Mouse (Mus musculus) liver, embryonic 12.5 days (tissue): ENCODE measurements at regions not wholly inside any gene's neighbourhood (a gene's known extent, or its start where the extent isn't known, plus 50 kb on each side); places are given as distances from the start of the nearest gene placed in this dataset.

Source experiments
- ATAC-seq: fragments of 200-750 bp; cut with Nextera tagmentation; 2 replicates; pipeline ENCODE4 v1.8.0; 2017; ENCODE audit warnings: moderate number of reproducible peaks, mild to moderate bottlenecking, moderate library complexity
- H3K27ac ChIP-seq: fragments of 300-500 bp; sonication (generic); 2 replicates; pipeline ENCODE4 v1.5.1; 2016; ENCODE audit warnings: mild to moderate bottlenecking
- H3K27me3 ChIP-seq: fragments of 300-500 bp; sonication (generic); replicated peaks from 2 replicates; pipeline ENCODE4 v1.6.1; 2016; ENCODE audit warnings: mild to moderate bottlenecking, moderate library complexity
- H3K36me3 ChIP-seq: fragments of 300-500 bp; sonication (generic); 2 replicates; pipeline ENCODE4 v1.6.1; 2016; ENCODE audit warnings: mild to moderate bottlenecking, moderate library complexity
- H3K4me1 ChIP-seq: fragments of 300-500 bp; sonication (generic); 2 replicates; pipeline ENCODE4 v1.6.1; 2016
- H3K4me2 ChIP-seq: fragments of 300-500 bp; sonication (generic); 2 replicates; pipeline ENCODE4 v1.6.1; 2016; ENCODE audit warnings: mild to moderate bottlenecking, moderate library complexity
- H3K4me3 ChIP-seq: fragments of 300-500 bp; sonication (generic); 2 replicates; pipeline ENCODE4 v1.5.1; 2016; ENCODE audit warnings: mild to moderate bottlenecking, moderate library complexity
- H3K9ac ChIP-seq: fragments of 300-500 bp; sonication (generic); 2 replicates; pipeline ENCODE4 v1.6.1; 2016; ENCODE audit warnings: mild to moderate bottlenecking, moderate library complexity
- H3K9me3 ChIP-seq: fragments of 300-500 bp; sonication (generic); replicated peaks from 2 replicates; pipeline ENCODE4 v1.6.1; 2016; ENCODE audit warnings: mild to moderate bottlenecking, moderate library complexity
- WGBS: fragments of 180-500 bp; shearing (Covaris S2); methylation state at CpG from one replicate; pipeline ENCODE4 v1.1.7; 2016; ENCODE audit not compliant: insufficient replicate concordance; 5-methylcytosine and 5-hydroxymethylcytosine counted together

- no peaks in the 10 kb centered on the region for H3K9me3 ChIP-seq
- H3K36me3 ChIP-seq, result no peaks in the 10 kb centered on the region
- H3K27me3 ChIP-seq, result peaks cover 37% of the 10 kb centered on the region
- H3K4me1 ChIP-seq, result peaks cover 16% of the 10 kb centered on the region
- no peak overlapping the region for H3K9ac ChIP-seq
- no peak overlapping the region for H3K4me3 ChIP-seq
- H3K27ac ChIP-seq, result no peak overlapping the region
- no peak for ATAC-seq
- WGBS, result 28% methylated on average over 10 of the region's 10 CpGs
- no peak overlapping the region for H3K4me2 ChIP-seq
These were observed 181.8 kb upstream of the Hes1 start for GRCm38 (mm10) chr16:29882226-29882972.

GRCm38 (mm10) chr16:29883252-29883992 is 180.8 kb upstream of the Hes1 start:
- ATAC-seq, result no peak
- Histone ChIP-seq H3K27ac (no peak overlapping the region), H3K4me2 (no peak overlapping the region), H3K9me3 (no peaks in the 10 kb centered on the region), H3K27me3 (peaks cover 36% of the 10 kb centered on the region), H3K9ac (no peak overlapping the region), H3K4me1 (peaks cover 18% of the 10 kb centered on the region), H3K36me3 (no peaks in the 10 kb centered on the region), H3K4me3 (no peak overlapping the region)
- 52% methylated on average over 10 of the region's 10 CpGs for WGBS

- Histone ChIP-seq H3K9me3 (no peaks in the 10 kb centered on the region), H3K4me3 (no peak overlapping the region), H3K36me3 (no peaks in the 10 kb centered on the region), H3K4me1 (peaks cover 20% of the 10 kb centered on the region), H3K27ac (no peak overlapping the region), H3K4me2 (no peak overlapping the region), H3K27me3 (peaks cover 21% of the 10 kb centered on the region), H3K9ac (no peak overlapping the region)
- WGBS, result 52% methylated on average over 4 of the region's 4 CpGs
- no peak for ATAC-seq
These were observed 179.3 kb upstream of the Hes1 start for GRCm38 (mm10) chr16:29884899-29885298.

- no peak overlapping the region for H3K4me3 ChIP-seq
- 57% methylated on average over 4 of the region's 4 CpGs for WGBS
- H3K4me1 ChIP-seq, result peaks cover 31% of the 10 kb centered on the region
- H3K9me3 ChIP-seq, result no peaks in the 10 kb centered on the region
- H3K9ac ChIP-seq, result no peak overlapping the region
- no peak overlapping the region for H3K4me2 ChIP-seq
- peaks cover 13% of the 10 kb centered on the region for H3K27me3 ChIP-seq
- ATAC-seq, result no peak
- no peaks in the 10 kb centered on the region for H3K36me3 ChIP-seq
- H3K27ac ChIP-seq, result no peak overlapping the region
These were observed 177.4 kb upstream of the Hes1 start for GRCm38 (mm10) chr16:29886755-29887154.

GRCm38 (mm10) chr16:29889346-29889745 is 174.8 kb upstream of the Hes1 start:
- H3K4me2 ChIP-seq, result no peak overlapping the region
- H3K36me3 ChIP-seq, result no peaks in the 10 kb centered on the region
- H3K4me1 ChIP-seq, result peaks cover 25% of the 10 kb centered on the region
- no peak for ATAC-seq
- no peak overlapping the region for H3K27ac ChIP-seq
- H3K9me3 ChIP-seq, result no peaks in the 10 kb centered on the region
- no peak overlapping the region for H3K4me3 ChIP-seq
- no peak overlapping the region for H3K9ac ChIP-seq
- H3K27me3 ChIP-seq, result peaks cover 27% of the 10 kb centered on the region
- 42% methylated on average over 4 of the region's 4 CpGs for WGBS

GRCm38 (mm10) chr16:29891472-29891871 is 172.7 kb upstream of the Hes1 start:
- Histone ChIP-seq H3K36me3 (no peaks in the 10 kb centered on the region), H3K4me1 (peaks cover 19% of the 10 kb centered on the region), H3K27me3 (peaks cover 23% of the 10 kb centered on the region), H3K27ac (no peak overlapping the region), H3K4me2 (no peak overlapping the region), H3K4me3 (no peak overlapping the region), H3K9ac (no peak overlapping the region), H3K9me3 (no peaks in the 10 kb centered on the region)
- 18% methylated on average over 7 of the region's 7 CpGs for WGBS
- peak; percentile 44; the same call in 1 of the 2 replicates for ATAC-seq

- no peak for ATAC-seq
- H3K9me3 ChIP-seq, result no peaks in the 10 kb centered on the region
- no peaks in the 10 kb centered on the region for H3K36me3 ChIP-seq
- no peak overlapping the region for H3K4me2 ChIP-seq
- H3K27ac ChIP-seq, result no peak overlapping the region
- no peak overlapping the region for H3K9ac ChIP-seq
- H3K27me3 ChIP-seq, result peaks cover 20% of the 10 kb centered on the region
- 47% methylated on average over 21 of the region's 21 CpGs for WGBS
- H3K4me3 ChIP-seq, result no peak overlapping the region
- H3K4me1 ChIP-seq, result peaks cover 15% of the 10 kb centered on the region
These were observed 170.0 kb upstream of the Hes1 start for GRCm38 (mm10) chr16:29893871-29894828.

- peaks cover 20% of the 10 kb centered on the region for H3K27me3 ChIP-seq
- H3K9me3 ChIP-seq, result no peaks in the 10 kb centered on the region
- no peaks in the 10 kb centered on the region for H3K36me3 ChIP-seq
- H3K4me2 ChIP-seq, result no peak overlapping the region
- H3K27ac ChIP-seq, result no peak overlapping the region
- no peak overlapping the region for H3K4me3 ChIP-seq
- no peak overlapping the region for H3K9ac ChIP-seq
- WGBS, result 66% methylated on average over 4 of the region's 4 CpGs
- peaks cover 8% of the 10 kb centered on the region for H3K4me1 ChIP-seq
- ATAC-seq, result no peak
These were observed 167.8 kb upstream of the Hes1 start for GRCm38 (mm10) chr16:29896393-29896792.

- Histone ChIP-seq H3K4me1 (no peaks in the 10 kb centered on the region), H3K27me3 (peaks cover 30% of the 10 kb centered on the region; the same call in 1 of the 2 replicates), H3K9ac (no peak overlapping the region), H3K27ac (no peak overlapping the region), H3K4me3 (no peak overlapping the region), H3K4me2 (no peak overlapping the region), H3K36me3 (no peaks in the 10 kb centered on the region), H3K9me3 (no peaks in the 10 kb centered on the region)
- WGBS, result 45% methylated on average over 8 of the region's 8 CpGs
- ATAC-seq, result no peak
These were observed 160.7 kb upstream of the Hes1 start for GRCm38 (mm10) chr16:29903510-29903909.

- no peak for ATAC-seq
- Histone ChIP-seq H3K9ac (no peak overlapping the region), H3K4me2 (no peak overlapping the region), H3K9me3 (no peaks in the 10 kb centered on the region), H3K27me3 (peaks cover 30% of the 10 kb centered on the region; the same call in 1 of the 2 replicates), H3K4me1 (no peaks in the 10 kb centered on the region), H3K27ac (no peak overlapping the region), H3K4me3 (no peak overlapping the region), H3K36me3 (no peaks in the 10 kb centered on the region)
- 73% methylated on average over 9 of the region's 9 CpGs for WGBS
These were observed 159.9 kb upstream of the Hes1 start for GRCm38 (mm10) chr16:29904183-29904775.

- Histone ChIP-seq H3K27ac (no peak overlapping the region), H3K9me3 (no peaks in the 10 kb centered on the region), H3K9ac (no peak overlapping the region), H3K4me3 (no peak overlapping the region), H3K36me3 (no peaks in the 10 kb centered on the region), H3K4me1 (no peaks in the 10 kb centered on the region), H3K27me3 (peaks cover 30% of the 10 kb centered on the region; the same call in 1 of the 2 replicates), H3K4me2 (no peak overlapping the region)
- WGBS, result 80% methylated on average over 7 of the region's 7 CpGs
- ATAC-seq, result no peak
These were observed 156.9 kb upstream of the Hes1 start for GRCm38 (mm10) chr16:29907331-29907730.
